Mouse (Mus musculus) stomach, postnatal 0 days (tissue): ENCODE measurements around the gene AI661453. TPM values are rescaled to one million over a fixed set of nuclear protein-coding genes. Genes with fewer than 3 reads are reported as not detected.
A peak's percentile ranks its signal among the peaks of the same experiment; 100 is the strongest.

ENCODE experiments used
- ATAC-seq: fragments of 200-750 bp; cut with Nextera tagmentation; 2 replicates; pipeline ENCODE4 v1.8.0; 2017; ENCODE audit not compliant: low FRiP score, low TSS enrichment
- DNase-seq: peaks from one replicate; pipeline ENCODE4 v3.0.0-alpha.2; 2016; ENCODE audit warnings: low spot score
- H3K27ac ChIP-seq: fragments of 300-500 bp; sonication (generic); replicated peaks from 2 replicates; pipeline ENCODE4 v1.5.1; 2014; ENCODE audit warnings: mild to moderate bottlenecking, control low read depth
- H3K27me3 ChIP-seq: fragments of 300-500 bp; sonication (generic); 2 replicates; pipeline ENCODE4 v1.6.1; 2014; ENCODE audit warnings: low read length; ENCODE audit not compliant: control insufficient read depth, insufficient read depth
- H3K36me3 ChIP-seq: fragments of 300-500 bp; sonication (generic); 2 replicates; pipeline ENCODE4 v1.6.1; 2014; ENCODE audit warnings: low read length, mixed read lengths; ENCODE audit not compliant: control insufficient read depth, insufficient read depth
- H3K4me1 ChIP-seq: fragments of 300-500 bp; sonication (generic); replicated peaks from 2 replicates; pipeline ENCODE4 v1.6.1; 2014; ENCODE audit warnings: antibody characterized with exemption; ENCODE audit not compliant: control insufficient read depth, insufficient read depth
- H3K4me2 ChIP-seq: fragments of 300-500 bp; sonication (generic); replicated peaks from 2 replicates; pipeline ENCODE4 v1.6.1; 2014; ENCODE audit warnings: low read depth, mild to moderate bottlenecking, control low read depth, moderate library complexity
- H3K4me3 ChIP-seq: fragments of 300-500 bp; sonication (generic); 2 replicates; pipeline ENCODE4 v1.5.1; 2014; ENCODE audit warnings: low read depth, low read length, control low read depth
- H3K9ac ChIP-seq: fragments of 300-500 bp; sonication (generic); 2 replicates; pipeline ENCODE4 v1.6.1; 2014; ENCODE audit warnings: mild to moderate bottlenecking, low read length, control low read depth, mixed read lengths
- H3K9me3 ChIP-seq: fragments of 300-500 bp; sonication (generic); 2 replicates; pipeline ENCODE4 v1.6.1; 2016; ENCODE audit warnings: low read length; ENCODE audit not compliant: control insufficient read depth
- CTCF ChIP-seq: IDR thresholded peaks from 2 replicates; pipeline ENCODE4 v1.5.1; 2016; ENCODE audit warnings: antibody characterized with exemption, low read depth, mild to moderate bottlenecking, moderate library complexity
- EP300 ChIP-seq: optimal IDR thresholded peaks from 2 replicates; pipeline ENCODE3; 2016; ENCODE audit warnings: antibody characterized with exemption
- WGBS: fragments of 180-500 bp; shearing (Covaris S2); extraction: QIAGEN DNeasy Blood & Tissue Kit; methylation state at CpG from one replicate; pipeline ENCODE4 v1.1.7; 2014; 5-methylcytosine and 5-hydroxymethylcytosine counted together
- polyA plus RNA-seq: library from polyadenylated mRNA; unstranded; fragments of >200 nt; fragmentation: Nextera tagmentation; extraction: Ambion mirVana; gene quantifications from 2 replicates; pipeline ENCODE4 v1.2.1, GENCODE M21; 2015

Gene AI661453
- polyA plus RNA-seq, 1 experiment from 2014 or later = 8.9 TPM

DNA sequence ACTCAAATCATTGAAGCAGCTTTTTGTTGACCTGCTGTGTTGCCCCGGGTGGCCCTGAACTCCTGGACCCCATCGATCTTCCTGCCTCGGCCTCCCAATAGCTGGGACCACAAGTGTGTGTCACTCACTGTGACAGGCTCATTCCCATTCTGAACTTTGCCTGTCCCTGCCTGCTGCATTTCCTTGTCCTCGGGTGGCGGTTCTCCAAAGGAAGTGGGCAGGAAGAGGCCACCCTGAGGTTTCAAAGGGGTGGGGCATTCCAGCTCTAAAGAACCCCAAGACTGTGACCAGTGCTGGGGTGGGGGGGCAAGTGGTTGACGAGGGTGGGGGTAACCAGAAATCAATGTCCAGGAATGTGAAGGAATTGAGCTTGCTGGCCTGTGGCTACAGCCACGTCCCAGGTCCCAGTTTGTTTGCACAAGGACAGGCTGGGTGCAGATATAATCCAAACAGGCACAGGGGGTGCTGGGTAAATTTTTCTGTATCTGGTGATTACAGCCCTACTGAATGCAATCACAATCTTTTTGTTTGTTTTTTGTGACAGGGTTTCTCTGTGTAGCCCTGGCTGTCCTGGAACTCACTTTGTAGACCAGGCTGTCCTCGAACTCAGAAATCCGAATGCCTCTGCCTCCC, 3.1 kb downstream of the AI661453 start:
- H3K4me2 ChIP-seq = peak overlapping the region; percentile 61
- H3K36me3 ChIP-seq = no peaks in the 10 kb centered on the region
- peak overlapping the region; percentile 58 for H3K4me3 ChIP-seq
- no peaks in the 10 kb centered on the region for H3K9me3 ChIP-seq
- DNase-seq (peak; percentile 80), ATAC-seq (peak; percentile 61)
- H3K4me1 ChIP-seq = no peaks in the 10 kb centered on the region
- H3K27me3 ChIP-seq = no peaks in the 10 kb centered on the region
- peak overlapping the region; percentile 91 for H3K27ac ChIP-seq
- no peak for TF ChIP-seq CTCF
- no peak for TF ChIP-seq EP300
- H3K9ac ChIP-seq = 0 out of 2 replicates have a peak overlapping the region, but pooled peaks have one; percentile 35
- WGBS = 33% methylated on average over 9 of the region's 9 CpGs

DNA sequence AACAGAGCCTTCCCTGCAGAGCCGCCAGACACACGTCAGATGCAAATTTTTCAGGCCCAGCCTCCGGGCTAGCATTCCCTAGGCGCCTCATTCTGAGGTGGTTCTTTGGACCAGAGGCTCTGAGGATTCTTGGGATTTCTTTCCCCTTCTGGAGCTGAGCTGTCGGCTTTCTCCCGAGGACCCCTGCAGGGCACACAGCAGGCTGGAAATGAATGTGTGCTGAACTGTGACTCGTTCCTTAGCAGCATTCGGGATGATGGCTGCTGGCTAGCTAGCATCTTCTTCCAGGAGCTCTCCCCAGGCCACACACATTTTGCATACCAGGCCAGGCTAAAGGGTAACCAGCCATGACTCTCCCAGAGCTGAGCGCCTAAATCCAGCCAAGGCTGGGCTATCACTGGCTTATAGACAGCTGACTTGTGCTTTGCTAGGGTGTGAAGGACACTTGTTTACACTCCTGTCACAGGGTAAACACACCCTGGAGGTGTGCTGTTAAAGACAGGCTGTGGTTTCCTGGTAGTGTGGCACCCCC, 4.0 kb downstream of the AI661453 start:
- Histone ChIP-seq H3K9ac (peak overlapping the region; percentile 4; the same call in 1 of the 2 replicates), H3K4me1 (no peaks in the 10 kb centered on the region), H3K27me3 (no peaks in the 10 kb centered on the region), H3K36me3 (no peaks in the 10 kb centered on the region), H3K4me3 (no peak overlapping the region), H3K9me3 (no peaks in the 10 kb centered on the region), H3K27ac (peak overlapping the region; percentile 91), H3K4me2 (peak overlapping the region; percentile 17; the same call in 1 of the 2 replicates)
- WGBS = 23% methylated on average over 9 of the region's 9 CpGs
- DNase-seq (peak; percentile 28), ATAC-seq (0 out of 2 replicates have a peak, but pooled peaks have one; percentile 5)
- TF ChIP-seq CTCF (no peak), EP300 (no peak)

DNA sequence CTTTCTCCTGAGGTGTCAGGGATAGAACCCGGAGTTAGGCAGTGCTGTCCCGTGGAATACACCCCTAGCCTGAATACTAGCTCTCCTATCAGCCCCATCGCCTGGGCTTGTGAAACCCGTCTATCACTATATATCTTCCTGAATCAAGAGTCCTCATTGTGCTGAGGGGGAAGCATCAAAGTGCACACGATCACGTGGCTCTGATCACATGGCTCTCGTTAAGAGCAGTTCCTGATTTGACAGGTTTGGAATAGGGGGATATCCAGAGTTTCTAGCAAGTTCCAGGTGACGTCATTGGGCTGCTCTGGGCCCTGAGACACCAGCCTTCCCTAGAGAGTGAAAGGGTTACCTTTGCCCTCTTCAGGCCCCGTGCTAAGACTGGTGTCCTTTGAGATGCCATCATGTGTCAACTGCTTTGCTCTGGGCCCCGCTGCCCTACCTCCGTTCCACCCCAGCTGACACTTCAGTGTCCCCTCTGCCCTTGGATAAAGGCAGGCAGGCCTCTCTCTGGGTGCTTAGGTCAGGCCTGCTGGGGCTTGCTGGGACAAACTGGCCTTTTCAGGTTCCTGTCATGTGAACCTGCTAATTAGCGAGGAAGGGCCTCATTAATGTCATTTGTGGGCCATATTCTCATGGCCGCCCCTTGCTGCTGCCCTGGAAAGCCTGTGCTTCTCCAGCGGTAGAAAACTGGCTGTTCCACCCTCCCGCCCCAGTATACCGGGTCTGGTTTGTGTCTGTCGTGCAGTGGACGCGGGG, 5.1 kb downstream of the AI661453 start:
- no peaks in the 10 kb centered on the region for H3K4me1 ChIP-seq
- H3K9me3 ChIP-seq = no peaks in the 10 kb centered on the region
- TF ChIP-seq EP300 (no peak), CTCF (no peak)
- H3K27ac ChIP-seq = peak overlapping the region; percentile 9
- 53% methylated on average over 19 of the region's 19 CpGs for WGBS
- H3K4me3 ChIP-seq = no peak overlapping the region
- H3K4me2 ChIP-seq = no peak overlapping the region
- H3K9ac ChIP-seq = no peak overlapping the region
- no peaks in the 10 kb centered on the region for H3K27me3 ChIP-seq
- DNase-seq (no peak), ATAC-seq (no peak)
- no peaks in the 10 kb centered on the region for H3K36me3 ChIP-seq

GRCm38 (mm10) chr17:47442271-47442670, 5.9 kb downstream of the AI661453 start:
- 79% methylated on average over 3 of the region's 3 CpGs for WGBS
- ATAC-seq = no peak

GRCm38 (mm10) chr17:47444113-47444512, 7.7 kb downstream of the AI661453 start:
- TF ChIP-seq EP300 (no peak), CTCF (no peak)
- H3K4me1 ChIP-seq = no peaks in the 10 kb centered on the region; the same call in 1 of the 2 replicates
- no peak overlapping the region; the same call in 1 of the 2 replicates for H3K9ac ChIP-seq
- H3K27ac ChIP-seq = peak overlapping the region; percentile 56; the same call in 1 of the 2 replicates
- no peaks in the 10 kb centered on the region for H3K36me3 ChIP-seq
- no peaks in the 10 kb centered on the region for H3K9me3 ChIP-seq
- H3K27me3 ChIP-seq = no peaks in the 10 kb centered on the region
- no peak overlapping the region for H3K4me3 ChIP-seq
- DNase-seq (no peak), ATAC-seq (no peak)
- H3K4me2 ChIP-seq = no peak overlapping the region
- 58% methylated on average over 6 of the region's 6 CpGs for WGBS

More at GRCm38 (mm10) chr17:47442271-47442670, 5.9 kb downstream of the AI661453 start:
- H3K27ac ChIP-seq = no peak overlapping the region
- no peaks in the 10 kb centered on the region for H3K4me1 ChIP-seq
- no peak overlapping the region for H3K4me3 ChIP-seq
- H3K27me3 ChIP-seq = no peaks in the 10 kb centered on the region
- no peak for DNase-seq
- no peak overlapping the region for H3K4me2 ChIP-seq
- no peaks in the 10 kb centered on the region for H3K9me3 ChIP-seq
- TF ChIP-seq CTCF (no peak; the same call in 1 of the 2 replicates), EP300 (no peak)
- H3K9ac ChIP-seq = no peak overlapping the region
- no peaks in the 10 kb centered on the region for H3K36me3 ChIP-seq
